Mouse (Mus musculus): ENCODE data around the gene Nat8f1.
"Not testable (repeated sequence)": the region's sequence is repeated elsewhere in the genome, so short reads cannot be mapped to it uniquely, and the experiment has no call there.

Nat8f1 gene

GRCm38 (mm10) chr6:85915539-85916513 lies at the start of gene Nat8f1:
Nat8f1 (minus strand) TSS chr6:85915687.
- peak; percentile 84 to 89 for DNase-seq

GRCm38 (mm10) chr6:85961101-85962091 lies 45.9 kb upstream of the Nat8f1 start, which contains the start of gene Dusp11:
Dusp11 (minus strand) TSS chr6:85961667.
- peak; percentile 95 to 96 for DNase-seq

GRCm38 (mm10) chr6:85957581-85957980 lies 42.1 kb upstream of the Nat8f1 start:
- no peak for DNase-seq

GRCm38 (mm10) chr6:85948549-85948948 lies 33.1 kb upstream of the Nat8f1 start:
- DNase-seq, result no peak

- no peak for DNase-seq
Observed at GRCm38 (mm10) chr6:85942469-85942868, 27.0 kb upstream of the Nat8f1 start.

GRCm38 (mm10) chr6:85938701-85939100 lies 23.2 kb upstream of the Nat8f1 start:
- DNase-seq, result no peak

- DNase-seq, result peak; percentile 82 to 87
Observed at GRCm38 (mm10) chr6:85936508-85937465, 21.3 kb upstream of the Nat8f1 start.

- DNase-seq, result no peak
Observed at GRCm38 (mm10) chr6:85935646-85936045, 20.2 kb upstream of the Nat8f1 start.

- DNase-seq, result no peak
Observed at GRCm38 (mm10) chr6:85934047-85934446, 18.6 kb upstream of the Nat8f1 start.

- DNase-seq, result no peak
Observed at GRCm38 (mm10) chr6:85929312-85929711, 13.8 kb upstream of the Nat8f1 start.

- DNase-seq, result no peak
Observed at GRCm38 (mm10) chr6:85927476-85928464, 12.3 kb upstream of the Nat8f1 start.

- no peak for DNase-seq
Observed at GRCm38 (mm10) chr6:85926709-85927108, 11.2 kb upstream of the Nat8f1 start.

- DNase-seq, result no peak
Observed at GRCm38 (mm10) chr6:85923643-85924042, 8.2 kb upstream of the Nat8f1 start.

- DNase-seq, result no peak
Observed at GRCm38 (mm10) chr6:85919401-85919800, 3.9 kb upstream of the Nat8f1 start.

- not testable (repeated sequence) for DNase-seq
Observed at GRCm38 (mm10) chr6:85918341-85918740, 2.9 kb upstream of the Nat8f1 start.

- DNase-seq, result no peak
Observed at GRCm38 (mm10) chr6:85916596-85916995, 1.1 kb upstream of the Nat8f1 start.

- no peak for DNase-seq
Observed at GRCm38 (mm10) chr6:85915141-85915538, 347 bp downstream of the Nat8f1 start.

GRCm38 (mm10) chr6:85911587-85911986 lies 3.9 kb downstream of the Nat8f1 start, which contains the start of gene Tprkb:
Tprkb (plus strand) TSS chr6:85911865.
- no peak for DNase-seq

GRCm38 (mm10) chr6:85909704-85910103 lies 5.8 kb downstream of the Nat8f1 start:
- DNase-seq, result no peak

- no peak for DNase-seq
Observed at GRCm38 (mm10) chr6:85908341-85908740, 7.1 kb downstream of the Nat8f1 start.
